Mouse (Mus musculus) embryo, embryonic 11.5 days (tissue): Measurements from ENCODE around the gene Pi16.
A peak's percentile ranks its signal among the peaks of the same experiment; 100 is the strongest.
"Not testable (repeated sequence)": the region's sequence is repeated elsewhere in the genome, so short reads cannot be mapped to it uniquely, and the experiment has no call there.

Experiments
- DNase-seq: peaks from one replicate; pipeline ENCODE4 v3.0.0-alpha.2; 2012; ENCODE audit warnings: low read depth, low spot score

The Pi16 gene

DNA sequence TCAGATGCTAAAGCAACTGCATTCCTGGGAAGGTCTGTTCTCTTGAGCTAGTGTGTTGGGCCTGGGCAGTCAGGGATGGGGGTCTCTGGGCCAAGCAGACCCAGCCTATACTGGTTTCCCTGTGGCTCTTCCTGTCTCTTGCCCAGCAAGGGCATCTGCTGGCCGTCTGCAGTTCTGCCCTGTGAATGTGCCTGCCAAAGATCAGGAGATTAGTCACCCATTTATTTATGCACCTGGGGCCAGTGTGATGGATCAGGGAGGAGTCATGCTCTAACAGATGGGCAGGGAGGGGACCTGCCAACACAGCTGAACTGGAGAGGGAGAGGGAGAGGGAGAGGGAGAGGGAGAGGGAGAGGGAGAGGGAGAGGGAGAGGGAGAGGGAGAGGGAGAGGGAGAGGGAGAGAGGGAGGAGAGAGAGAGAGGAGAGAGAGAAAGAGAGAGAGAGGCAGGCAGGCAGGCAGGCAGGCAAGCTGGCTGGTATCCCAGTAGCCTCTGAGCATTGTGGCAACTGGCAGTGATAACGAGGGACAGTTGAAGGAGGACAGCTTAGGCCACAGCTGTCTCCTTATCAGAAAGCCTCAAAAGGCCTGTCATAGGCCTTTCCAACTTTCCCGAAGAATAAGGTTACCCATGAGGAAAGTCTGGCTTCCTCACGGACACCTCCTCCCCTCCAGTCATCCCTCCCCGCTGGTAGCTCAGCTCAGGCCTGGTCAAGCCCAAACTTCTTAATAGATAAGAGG, 13.4 kb downstream of the Pi16 start:
- no peak for DNase-seq

DNA sequence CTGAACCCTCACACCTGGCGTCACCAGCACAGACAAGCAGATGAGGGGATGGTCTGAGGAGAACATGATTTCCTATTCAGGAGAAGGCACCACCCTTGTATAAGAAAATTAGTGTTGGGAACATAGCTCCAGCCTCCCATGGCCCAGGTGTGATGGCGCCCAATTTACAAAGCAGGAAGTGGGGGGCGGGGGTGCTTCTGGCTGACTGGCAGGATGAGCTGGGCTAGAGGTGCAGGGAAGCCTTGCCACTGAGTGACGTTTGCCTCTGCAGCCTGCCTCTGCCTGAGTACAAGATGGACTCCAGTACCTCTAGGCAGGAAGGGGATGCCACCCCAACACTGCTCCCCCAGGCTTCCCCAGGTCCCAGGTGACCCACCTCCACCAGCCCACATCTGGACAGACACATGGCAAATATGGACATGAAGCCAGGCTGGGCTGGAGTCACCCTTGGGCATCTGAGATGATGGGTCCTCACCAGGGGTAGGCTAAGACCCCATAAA, 14.8 kb downstream of the Pi16 start:
- DNase-seq: no peak

DNA sequence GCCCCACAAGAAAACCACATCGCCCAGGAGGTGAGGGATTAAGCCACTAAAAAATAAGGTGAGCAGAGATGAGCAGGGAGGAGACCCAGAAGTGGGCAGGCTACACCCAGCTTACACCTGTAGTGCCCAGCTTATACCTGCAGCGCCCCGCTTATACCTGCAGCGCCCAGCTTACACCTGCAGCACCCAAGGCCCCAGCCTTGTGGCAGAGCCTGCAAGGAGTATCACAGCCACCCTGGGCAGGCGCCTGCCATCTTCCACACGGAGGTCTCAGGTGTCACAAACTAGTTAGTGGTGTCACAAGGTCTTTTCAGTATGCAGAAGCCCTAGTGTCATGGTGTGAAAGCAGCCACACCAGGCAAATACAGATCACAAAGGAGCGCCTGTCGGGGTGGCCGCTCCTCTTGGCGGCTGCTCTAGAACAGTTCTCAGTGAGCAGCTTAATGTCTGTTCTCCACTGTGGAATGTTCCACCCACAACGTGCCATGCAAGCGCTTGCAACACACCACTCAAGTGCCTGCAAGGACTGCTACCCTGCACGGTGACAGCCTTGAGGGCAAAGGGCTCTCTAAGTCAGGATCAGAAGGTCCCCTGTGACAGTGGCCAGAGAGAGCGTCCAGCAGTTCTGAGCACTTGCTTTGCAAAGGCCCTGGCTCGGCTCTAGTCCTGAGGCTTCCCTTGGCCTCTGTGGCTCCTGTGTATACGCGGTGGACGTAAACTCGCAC, 18.9 kb downstream of the Pi16 start:
- DNase-seq: no peak

DNA sequence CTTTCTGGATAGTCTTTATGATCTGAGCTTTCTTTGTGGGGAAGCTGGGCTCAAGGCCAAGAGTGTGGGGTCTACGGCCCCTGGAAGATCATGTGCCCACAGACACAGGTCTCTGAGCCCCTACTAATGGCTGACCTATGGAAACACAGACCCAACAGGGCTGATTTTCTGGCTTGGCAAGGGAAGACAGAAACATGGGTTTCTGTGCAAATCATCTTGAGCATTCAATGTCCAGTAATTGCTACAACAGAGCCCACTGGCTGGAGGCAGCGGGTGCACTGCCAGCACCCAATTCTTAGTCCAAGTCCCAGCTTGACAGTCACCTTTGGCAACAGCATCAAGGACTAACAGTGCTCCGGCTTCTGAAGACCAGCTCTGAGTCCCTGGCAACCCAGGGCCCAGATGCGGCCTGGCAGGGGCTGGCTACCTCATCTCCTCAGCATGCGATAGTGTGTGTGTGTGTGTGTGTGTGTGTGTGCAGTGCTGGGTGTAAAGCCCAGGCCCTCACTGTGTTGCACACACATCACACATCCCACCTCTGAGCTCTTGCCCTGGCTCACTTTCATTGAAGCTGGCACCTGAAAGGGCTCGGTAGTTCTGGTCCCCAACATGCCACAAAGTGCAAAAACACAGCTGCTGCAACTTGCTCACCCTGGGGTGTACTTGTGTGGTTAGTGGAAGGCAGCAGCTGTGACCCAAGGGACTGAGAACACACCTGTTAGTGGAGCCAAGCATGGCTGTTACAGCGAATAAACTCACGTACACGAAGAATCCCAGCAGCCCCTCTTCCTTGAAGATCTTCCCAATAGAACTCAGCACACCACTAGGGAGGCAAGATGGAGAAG, 20.7 kb downstream of the Pi16 start:
- no peak for DNase-seq

DNA sequence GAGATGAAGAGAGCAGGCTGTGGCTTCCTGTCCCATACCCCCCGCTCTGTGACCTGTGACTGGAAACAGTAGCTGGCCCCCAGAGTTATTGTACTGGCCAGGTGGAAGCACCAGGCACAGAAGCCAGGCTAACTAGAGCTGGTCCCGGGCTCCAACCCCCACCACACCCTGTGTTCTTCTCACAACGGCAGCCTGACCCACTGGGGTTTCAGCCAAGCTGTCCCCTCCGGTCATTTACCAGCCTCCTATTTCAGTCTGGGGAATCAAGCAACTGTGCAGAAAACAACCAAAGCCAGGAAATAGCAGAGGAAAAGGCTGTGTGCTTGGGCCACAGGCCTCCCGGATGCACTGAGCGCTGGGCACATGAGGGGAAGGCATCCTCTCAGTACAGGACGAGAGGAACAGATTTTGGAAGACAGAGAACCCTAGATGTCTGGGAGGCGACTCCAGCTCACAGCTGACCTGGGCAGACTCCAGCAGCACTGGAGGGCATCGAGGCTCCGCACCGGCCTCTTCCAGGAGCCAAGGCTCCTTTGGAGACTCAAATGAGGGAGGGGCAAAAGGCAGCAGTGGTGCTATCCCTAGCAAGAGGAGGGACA, 21.8 kb downstream of the Pi16 start:
- DNase-seq: no peak

DNA sequence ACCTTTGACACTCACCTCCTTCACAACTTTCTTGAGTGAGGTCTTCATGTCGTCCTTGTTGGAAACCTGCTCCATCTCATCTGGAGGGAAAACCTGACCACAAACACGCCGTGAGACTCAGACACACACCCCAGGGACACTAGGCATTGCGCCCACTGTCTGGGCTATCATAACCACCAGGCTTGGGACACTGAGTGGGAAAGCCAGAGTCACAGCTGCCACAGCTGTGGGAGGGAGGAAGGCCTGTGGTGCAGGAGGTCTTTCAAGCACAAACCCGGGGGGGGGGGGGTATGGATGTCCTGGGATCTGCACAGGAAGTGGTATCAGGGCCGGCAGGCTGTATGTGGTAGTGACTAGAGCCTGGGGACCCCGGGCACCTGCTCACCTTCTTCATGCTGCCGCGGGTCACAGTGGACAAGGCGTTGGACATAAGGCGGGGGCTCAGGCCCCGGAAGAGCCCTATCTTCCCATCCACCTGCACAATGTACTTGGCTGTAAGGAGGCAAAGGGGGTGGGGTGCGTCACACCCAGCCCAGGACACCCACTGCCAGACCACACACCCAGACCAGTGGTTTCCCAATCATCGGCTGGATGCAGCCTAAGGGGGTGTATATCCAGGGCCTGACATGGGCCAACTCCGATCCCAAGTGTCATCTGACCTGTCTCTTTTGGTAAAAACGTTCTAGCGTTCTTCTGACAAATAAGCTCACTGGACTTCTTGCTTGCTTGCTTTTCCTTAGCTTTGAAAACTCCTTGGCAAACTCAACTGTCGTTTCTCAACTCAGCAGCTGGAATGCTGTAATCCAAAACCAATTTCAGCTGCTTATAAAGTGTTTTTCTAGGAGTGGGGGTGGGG, 23.2 kb downstream of the Pi16 start:
- DNase-seq: no peak

DNA sequence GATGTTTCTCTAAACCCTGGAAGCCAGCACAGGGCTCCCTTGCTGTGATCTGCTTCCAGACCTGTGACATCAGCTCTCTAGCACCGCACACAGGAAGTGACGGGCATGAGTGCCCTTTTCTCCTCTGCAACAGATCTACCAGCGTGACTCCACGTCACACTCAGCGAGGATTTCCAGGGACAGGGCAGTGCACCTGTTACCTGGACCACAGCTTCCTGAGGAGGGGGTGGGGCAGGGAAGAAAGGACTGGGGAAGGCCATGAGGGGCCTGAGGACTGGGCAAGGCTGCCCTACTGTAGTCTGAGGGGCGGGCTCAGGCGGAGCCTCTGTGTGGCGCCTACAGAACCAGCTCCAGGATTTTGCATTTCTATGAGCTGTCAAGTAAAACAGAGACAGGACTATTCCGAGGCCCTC, 24.1 kb downstream of the Pi16 start:
- no peak for DNase-seq

DNA sequence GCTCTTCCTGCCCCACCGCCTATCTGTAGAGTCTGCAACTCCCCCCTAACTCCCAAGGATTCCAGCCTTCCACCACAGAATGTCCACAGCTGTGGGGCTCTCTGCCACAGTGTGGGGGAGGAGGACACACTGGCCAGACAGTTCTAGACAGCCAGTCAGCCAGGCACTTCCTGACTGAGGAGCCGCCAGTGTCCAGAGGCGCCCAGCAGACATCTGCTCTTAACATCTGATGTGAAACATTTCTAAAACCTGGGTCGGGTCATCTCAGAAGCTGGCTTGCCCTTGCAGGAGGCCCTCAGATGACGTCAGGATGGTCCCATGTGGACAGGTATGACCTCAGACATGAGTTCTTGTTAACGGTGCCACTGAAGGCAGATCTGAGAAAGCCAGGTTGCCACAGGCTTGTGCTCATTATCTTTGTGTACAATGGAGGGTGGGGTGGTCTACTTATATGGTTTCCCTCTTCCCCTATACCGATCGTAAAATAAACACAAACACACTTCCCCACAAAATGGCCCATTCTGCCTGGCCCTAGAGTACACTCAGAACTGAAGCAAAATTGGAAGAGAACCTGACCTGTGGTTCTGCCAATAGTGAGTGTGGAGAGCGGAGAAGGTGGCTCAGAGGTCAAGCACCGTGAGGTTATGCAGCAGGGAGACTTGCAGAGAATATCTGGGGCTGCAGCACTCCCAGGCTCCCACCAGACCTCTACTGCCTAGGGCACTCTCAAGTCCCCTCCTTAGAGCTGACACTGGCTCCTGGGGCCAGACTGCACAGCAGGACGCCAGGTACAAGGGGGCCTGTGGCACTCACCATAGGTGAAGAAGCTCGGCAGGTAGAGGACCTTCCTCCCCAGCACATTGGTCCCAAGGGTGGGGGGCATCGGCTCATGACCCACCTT, 24.8 kb downstream of the Pi16 start:
- no peak for DNase-seq

DNA sequence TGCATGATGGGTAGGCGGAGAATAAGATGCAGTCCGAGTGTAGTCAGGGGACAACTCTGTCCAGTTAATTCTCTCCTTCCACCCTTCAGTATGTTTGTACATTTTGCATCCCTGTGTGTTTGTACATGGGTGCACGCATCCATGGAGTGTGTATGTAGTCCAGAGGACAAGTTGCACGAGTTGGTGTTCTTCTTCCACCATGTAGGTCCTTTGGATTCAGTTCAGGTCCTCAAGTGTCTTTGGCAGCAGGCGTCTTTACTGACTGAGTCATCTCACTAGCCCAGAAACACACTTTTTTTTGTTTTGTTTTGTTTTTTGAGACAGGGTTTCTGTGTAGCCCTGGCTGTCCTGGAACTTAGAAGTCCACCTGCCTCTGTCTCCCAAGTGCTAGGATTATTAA, 25.8 kb downstream of the Pi16 start:
- no peak for DNase-seq

DNA sequence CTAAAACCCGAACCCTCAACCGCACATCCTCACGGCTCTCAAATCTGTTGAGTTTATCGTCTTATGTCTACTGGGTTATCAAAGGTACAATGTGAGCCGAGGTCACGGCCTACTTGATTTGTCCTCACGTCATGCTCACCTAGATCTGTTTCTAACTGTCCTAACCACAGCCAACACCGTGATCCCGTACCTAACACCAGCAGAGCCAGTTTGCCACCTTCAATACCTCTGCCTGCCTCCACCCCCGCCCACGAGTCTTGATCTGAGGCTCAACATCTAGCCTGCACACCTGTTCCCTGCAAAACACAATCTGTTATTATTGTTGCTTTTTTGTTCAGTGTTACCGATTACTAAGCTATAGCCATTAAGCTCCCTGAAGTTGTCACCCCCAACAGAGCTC, 27.8 kb downstream of the Pi16 start:
- DNase-seq: no peak

DNA sequence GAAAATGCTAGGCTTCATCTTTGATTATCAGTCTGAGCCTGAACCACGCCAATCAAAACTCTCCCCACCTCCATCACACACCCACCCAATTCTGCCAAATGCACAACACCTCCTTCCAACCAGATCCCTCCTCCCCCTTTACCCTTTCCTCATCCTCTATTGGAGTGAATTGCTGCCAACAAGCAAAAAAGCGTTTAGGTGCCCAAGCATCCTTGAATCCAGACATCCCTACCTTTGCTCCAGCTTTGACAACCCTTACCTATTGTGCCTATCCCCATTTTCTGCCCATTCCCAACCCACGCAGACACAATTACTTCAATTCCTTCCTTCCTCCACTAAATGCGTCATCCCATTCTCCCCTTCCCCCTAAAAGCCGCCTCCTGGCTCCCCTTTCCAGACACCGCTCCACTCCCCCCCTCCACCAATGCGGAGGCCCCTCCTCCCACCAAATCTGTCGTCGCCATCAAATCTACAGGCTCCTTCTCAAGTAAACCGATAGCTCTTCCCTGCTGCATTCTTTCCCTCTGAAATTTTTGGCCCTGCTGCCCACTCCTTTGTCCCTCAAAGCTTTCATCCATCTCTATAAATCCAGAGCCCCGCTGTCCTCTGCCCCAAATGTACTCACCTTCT, 29.1 kb downstream of the Pi16 start:
- DNase-seq: no peak

DNA sequence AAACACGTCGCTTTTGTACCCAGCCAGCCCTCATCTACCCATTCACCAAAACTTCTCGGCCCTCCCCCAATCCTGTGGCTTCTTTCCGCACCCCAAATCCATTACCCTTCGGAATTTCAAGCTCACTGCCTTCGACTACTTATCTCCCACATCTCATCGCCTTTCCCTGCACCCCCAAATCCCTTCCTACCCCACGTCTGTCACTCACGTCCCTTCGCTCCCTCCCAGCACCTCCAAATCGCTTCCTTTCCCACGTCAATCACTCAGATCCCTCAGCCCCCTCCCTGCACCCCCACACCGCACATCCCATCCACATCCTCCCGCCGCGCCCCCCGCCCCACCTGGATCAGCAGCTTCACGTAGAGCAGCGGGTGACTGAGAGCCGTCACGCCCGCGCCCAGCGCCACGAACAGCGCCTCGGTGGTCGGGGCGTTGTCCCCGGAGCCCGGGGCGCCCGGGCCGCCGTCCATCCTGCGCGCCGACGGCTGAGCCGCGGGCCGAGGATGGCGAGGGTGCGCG, 29.7 kb downstream of the Pi16 start:
- no peak for DNase-seq

DNA sequence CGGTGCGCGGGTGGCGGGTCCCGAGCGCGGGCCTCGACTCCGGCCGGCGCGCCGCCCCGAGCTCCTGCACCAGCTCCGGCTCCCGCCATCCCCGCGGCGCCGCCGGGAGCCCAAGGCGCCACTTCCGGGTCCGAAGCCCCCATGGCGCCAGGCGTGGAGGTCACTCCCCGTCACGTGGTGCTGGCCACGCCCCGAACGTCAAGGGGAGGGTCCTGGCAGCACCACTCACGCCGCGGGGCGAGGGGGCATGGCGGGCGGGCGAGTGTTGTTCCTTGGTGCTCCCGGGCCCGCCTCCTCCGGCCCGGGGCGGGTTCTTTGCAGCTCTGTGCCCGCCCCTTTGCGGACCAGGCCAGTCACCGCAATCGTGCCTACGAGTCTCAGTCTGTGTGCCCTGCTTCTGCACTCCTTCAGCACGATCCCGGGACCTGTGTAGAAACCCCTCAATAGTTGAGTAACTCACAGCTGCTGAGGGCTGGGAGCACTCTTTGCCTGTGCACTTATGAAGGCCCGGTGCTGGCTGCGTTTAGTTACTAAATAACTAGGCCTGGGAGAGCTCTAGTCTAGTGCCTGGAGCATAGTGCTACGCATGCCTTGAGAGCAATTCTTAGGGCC, 30.3 kb downstream of the Pi16 start, which contains the start of gene Mtch1:
Gene Mtch1, minus strand, starts transcription at position 290 of the 612 bp plus-strand sequence.
- DNase-seq: peak; percentile 99

DNA sequence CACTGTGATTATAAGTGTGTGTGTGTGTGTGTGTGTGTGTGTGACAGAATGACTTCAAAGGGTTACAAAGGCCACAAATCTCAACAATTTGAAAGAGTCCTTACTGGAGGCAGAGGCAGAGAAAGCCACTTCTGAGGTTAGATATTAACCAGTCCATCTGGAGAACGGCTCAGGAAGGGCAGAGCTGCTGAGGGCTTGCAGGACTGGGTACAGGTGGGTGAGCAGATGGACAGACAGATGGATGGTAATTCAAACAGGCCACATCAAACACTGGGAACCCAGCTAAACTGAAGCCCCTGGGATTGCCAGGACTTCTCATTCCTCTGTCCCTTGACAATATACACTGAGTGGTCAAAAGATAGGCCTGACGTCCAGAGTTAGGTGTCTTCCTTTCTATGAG, 31.5 kb downstream of the Pi16 start:
- DNase-seq: no peak

DNA sequence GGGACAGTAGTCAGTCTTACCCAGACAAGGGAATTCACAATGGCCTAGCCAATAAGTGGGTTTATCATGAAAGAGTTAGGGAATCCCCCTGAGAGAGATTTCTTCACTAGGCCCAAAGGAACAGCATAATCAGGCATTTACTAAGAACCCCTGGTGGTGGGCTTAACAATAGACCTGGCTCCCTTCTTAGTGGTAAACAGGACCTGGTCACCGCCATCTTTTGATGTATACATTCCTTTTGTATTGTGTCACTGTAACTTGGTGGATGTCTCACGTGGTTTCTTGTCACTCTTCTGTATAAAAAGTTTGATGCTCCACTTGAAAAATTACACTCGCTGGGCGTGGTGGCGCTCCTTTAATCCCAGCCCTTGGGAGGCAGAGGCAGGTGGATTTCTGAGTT, 33.6 kb downstream of the Pi16 start:
- not testable (repeated sequence) for DNase-seq

DNA sequence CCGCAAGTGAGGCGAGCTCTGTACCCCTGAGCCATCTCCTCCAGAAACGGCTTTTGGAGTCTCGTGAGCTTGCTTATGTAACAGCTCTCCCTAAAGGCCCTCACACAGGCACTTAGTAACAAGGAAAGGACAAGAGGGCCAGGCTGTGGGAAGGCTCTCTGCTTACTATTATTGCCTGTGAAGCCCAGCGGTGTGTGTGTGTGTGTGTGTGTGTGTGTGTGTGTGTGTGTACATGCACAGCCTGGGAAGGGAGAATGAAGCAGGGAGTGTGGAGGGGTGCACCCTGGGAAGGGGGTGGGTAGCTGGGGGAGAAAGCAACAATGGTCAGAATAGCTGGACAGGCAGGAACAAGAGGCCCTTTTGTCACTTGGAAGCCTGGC, 38.0 kb downstream of the Pi16 start:
- DNase-seq: no peak

DNA sequence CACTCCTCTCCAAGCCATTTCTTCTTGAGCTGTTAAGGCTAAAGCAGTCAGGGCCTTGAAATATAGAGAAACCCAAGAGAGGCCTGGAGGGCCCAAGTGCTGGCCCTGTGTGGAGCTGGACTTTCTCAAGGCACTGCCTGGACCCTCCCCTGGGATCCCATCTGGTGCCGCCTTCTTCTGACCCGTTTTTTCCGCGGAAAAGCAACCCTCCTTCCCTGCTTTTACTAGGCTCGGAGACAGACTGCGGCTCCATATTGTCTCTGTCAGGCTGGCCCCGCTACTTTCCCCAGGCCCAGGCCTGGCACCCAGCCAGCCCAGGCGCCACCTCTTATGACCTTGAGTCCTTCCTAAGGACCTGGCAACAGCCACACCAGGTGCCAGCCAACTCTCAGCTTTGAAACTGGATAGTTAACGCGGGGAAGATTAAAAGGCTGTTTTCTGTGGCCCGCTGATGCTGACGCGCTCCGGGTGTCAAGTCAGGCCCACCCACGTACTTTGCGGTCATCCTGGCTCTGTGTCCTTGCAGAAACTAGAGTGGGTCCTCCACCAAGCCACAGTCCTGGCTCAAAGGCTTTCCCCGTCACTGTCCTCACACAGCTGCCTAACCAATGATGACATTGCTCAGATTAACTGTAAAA, 38.5 kb downstream of the Pi16 start:
- DNase-seq: no peak

DNA sequence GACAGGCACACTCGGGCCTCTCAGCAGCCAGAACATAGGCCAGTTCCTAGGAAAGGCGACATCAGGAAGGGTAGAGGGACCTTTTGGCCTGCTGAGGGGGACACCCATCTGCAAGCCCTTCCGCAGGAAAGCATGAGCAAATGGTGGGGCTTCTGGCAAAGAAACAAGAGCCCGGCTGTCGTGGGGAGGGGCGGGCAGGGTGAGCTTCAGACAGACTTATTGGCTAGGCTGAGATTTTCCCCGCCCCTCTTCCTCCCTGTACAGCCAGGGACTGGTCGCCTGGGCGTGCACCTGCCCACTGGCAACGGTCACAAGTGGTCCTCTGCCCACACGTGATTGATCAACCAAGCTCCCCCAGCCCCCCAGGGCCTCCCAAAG, 39.0 kb downstream of the Pi16 start:
- DNase-seq: peak; percentile 69
